Mouse (Mus musculus): ENCODE measurements around the gene Ropn1l. TPM values are rescaled to one million over a fixed set of nuclear protein-coding genes. Genes with fewer than 3 reads are reported as not detected.

Ropn1l gene
- polyA plus RNA-seq, 1 experiment from 2014 or later = 1.4 TPM

GRCm38 (mm10) chr15:31419037-31419436 lies 34.5 kb downstream of the Ropn1l start:
- Histone ChIP-seq H3K9ac (replicated peaks; ENCODE audit: low read depth, low read length) (no peak overlapping the region), H3K36me3 (ENCODE audit: control insufficient read depth, insufficient read depth, low read length) (no peaks in the 10 kb centered on the region), H3K4me2 (replicated peaks; ENCODE audit: low read depth, low read length) (no peak overlapping the region), H3K27ac (ENCODE audit: low read length) (no peak overlapping the region), H3K4me1 (ENCODE audit: control insufficient read depth, insufficient read depth, low read length) (no peaks in the 10 kb centered on the region), H3K9me3 (ENCODE audit: control insufficient read depth, low read depth, low read length) (no peaks in the 10 kb centered on the region), H3K27me3 (ENCODE audit: control insufficient read depth, insufficient read depth, low read length) (no peaks in the 10 kb centered on the region), H3K4me3 (ENCODE audit: low read depth, low read length) (no peak overlapping the region)
- no peak for ATAC-seq (ENCODE audit: insufficient number of reproducible peaks, insufficient read depth, low FRiP score, low read depth)
- 34% methylated on average over 9 of the region's 9 CpGs for WGBS

GRCm38 (mm10) chr15:31418686-31419024 lies 34.9 kb downstream of the Ropn1l start:
- H3K4me1 ChIP-seq (ENCODE audit: control insufficient read depth, insufficient read depth, low read length) = no peaks in the 10 kb centered on the region
- no peak overlapping the region for H3K4me2 ChIP-seq (replicated peaks; ENCODE audit: low read depth, low read length)
- no peak for ATAC-seq (ENCODE audit: insufficient number of reproducible peaks, insufficient read depth, low FRiP score, low read depth)
- no peak overlapping the region for H3K4me3 ChIP-seq (ENCODE audit: low read depth, low read length)
- 10% methylated on average over 7 of the region's 7 CpGs for WGBS
- H3K27me3 ChIP-seq (ENCODE audit: control insufficient read depth, insufficient read depth, low read length) = no peaks in the 10 kb centered on the region
- H3K27ac ChIP-seq (ENCODE audit: low read length) = no peak overlapping the region
- H3K9me3 ChIP-seq (ENCODE audit: control insufficient read depth, low read depth, low read length) = no peaks in the 10 kb centered on the region
- H3K36me3 ChIP-seq (ENCODE audit: control insufficient read depth, insufficient read depth, low read length) = no peaks in the 10 kb centered on the region
- H3K9ac ChIP-seq (replicated peaks; ENCODE audit: low read depth, low read length) = no peak overlapping the region

- WGBS = 40% methylated on average over 21 of the region's 21 CpGs
- Histone ChIP-seq H3K4me2 (replicated peaks; ENCODE audit: low read depth, low read length) (peak overlapping the region; percentile 27; the same call in 1 of the 2 replicates), H3K9ac (replicated peaks; ENCODE audit: low read depth, low read length) (no peak overlapping the region)
Measured at GRCm38 (mm10) chr15:31417796-31418685, 35.5 kb downstream of the Ropn1l start.

GRCm38 (mm10) chr15:31417409-31417795 lies 36.1 kb downstream of the Ropn1l start:
- Histone ChIP-seq H3K27me3 (ENCODE audit: control insufficient read depth, insufficient read depth, low read length) (no peaks in the 10 kb centered on the region), H3K4me2 (replicated peaks; ENCODE audit: low read depth, low read length) (no peak overlapping the region), H3K4me3 (ENCODE audit: low read depth, low read length) (no peak overlapping the region), H3K27ac (ENCODE audit: low read length) (no peak overlapping the region), H3K9me3 (ENCODE audit: control insufficient read depth, low read depth, low read length) (no peaks in the 10 kb centered on the region), H3K4me1 (ENCODE audit: control insufficient read depth, insufficient read depth, low read length) (no peaks in the 10 kb centered on the region), H3K36me3 (ENCODE audit: control insufficient read depth, insufficient read depth, low read length) (no peaks in the 10 kb centered on the region), H3K9ac (replicated peaks; ENCODE audit: low read depth, low read length) (no peak overlapping the region)
- WGBS = 51% methylated on average over 6 of the region's 6 CpGs
- peak; percentile 12; the same call in 1 of the 2 replicates for ATAC-seq (ENCODE audit: insufficient number of reproducible peaks, insufficient read depth, low FRiP score, low read depth)

More at GRCm38 (mm10) chr15:31417796-31418685, 35.5 kb downstream of the Ropn1l start:
- Histone ChIP-seq H3K4me1 (ENCODE audit: control insufficient read depth, insufficient read depth, low read length) (no peaks in the 10 kb centered on the region), H3K27me3 (ENCODE audit: control insufficient read depth, insufficient read depth, low read length) (no peaks in the 10 kb centered on the region), H3K4me3 (ENCODE audit: low read depth, low read length) (no peak overlapping the region), H3K36me3 (ENCODE audit: control insufficient read depth, insufficient read depth, low read length) (no peaks in the 10 kb centered on the region), H3K27ac (ENCODE audit: low read length) (no peak overlapping the region), H3K9me3 (ENCODE audit: control insufficient read depth, low read depth, low read length) (no peaks in the 10 kb centered on the region)
- peak; percentile 62; the same call in 1 of the 2 replicates for ATAC-seq (ENCODE audit: insufficient number of reproducible peaks, insufficient read depth, low FRiP score, low read depth)

GRCm38 (mm10) chr15:31415181-31415580 lies 38.4 kb downstream of the Ropn1l start:
- H3K4me1 ChIP-seq (ENCODE audit: control insufficient read depth, insufficient read depth, low read length) = no peaks in the 10 kb centered on the region
- no peak overlapping the region for H3K4me2 ChIP-seq (replicated peaks; ENCODE audit: low read depth, low read length)
- no peak overlapping the region for H3K27ac ChIP-seq (ENCODE audit: low read length)
- no peak for ATAC-seq (ENCODE audit: insufficient number of reproducible peaks, insufficient read depth, low FRiP score, low read depth)
- H3K36me3 ChIP-seq (ENCODE audit: control insufficient read depth, insufficient read depth, low read length) = no peaks in the 10 kb centered on the region
- H3K27me3 ChIP-seq (ENCODE audit: control insufficient read depth, insufficient read depth, low read length) = no peaks in the 10 kb centered on the region
- H3K4me3 ChIP-seq (ENCODE audit: low read depth, low read length) = no peak overlapping the region
- H3K9ac ChIP-seq (replicated peaks; ENCODE audit: low read depth, low read length) = no peak overlapping the region
- no peaks in the 10 kb centered on the region for H3K9me3 ChIP-seq (ENCODE audit: control insufficient read depth, low read depth, low read length)
- WGBS = 58% methylated on average over 4 of the region's 4 CpGs

GRCm38 (mm10) chr15:31414179-31414898 lies 39.2 kb downstream of the Ropn1l start:
- Histone ChIP-seq H3K27me3 (ENCODE audit: control insufficient read depth, insufficient read depth, low read length) (no peaks in the 10 kb centered on the region), H3K27ac (ENCODE audit: low read length) (no peak overlapping the region), H3K36me3 (ENCODE audit: control insufficient read depth, insufficient read depth, low read length) (no peaks in the 10 kb centered on the region), H3K9ac (replicated peaks; ENCODE audit: low read depth, low read length) (no peak overlapping the region), H3K4me2 (replicated peaks; ENCODE audit: low read depth, low read length) (no peak overlapping the region), H3K9me3 (ENCODE audit: control insufficient read depth, low read depth, low read length) (no peaks in the 10 kb centered on the region), H3K4me1 (ENCODE audit: control insufficient read depth, insufficient read depth, low read length) (no peaks in the 10 kb centered on the region), H3K4me3 (ENCODE audit: low read depth, low read length) (no peak overlapping the region)
- 60% methylated on average over 6 of the region's 6 CpGs for WGBS
- no peak for ATAC-seq (ENCODE audit: insufficient number of reproducible peaks, insufficient read depth, low FRiP score, low read depth)

GRCm38 (mm10) chr15:31413662-31414061 lies 39.9 kb downstream of the Ropn1l start:
- Histone ChIP-seq H3K36me3 (ENCODE audit: control insufficient read depth, insufficient read depth, low read length) (no peaks in the 10 kb centered on the region), H3K9ac (replicated peaks; ENCODE audit: low read depth, low read length) (no peak overlapping the region), H3K9me3 (ENCODE audit: control insufficient read depth, low read depth, low read length) (no peaks in the 10 kb centered on the region), H3K4me3 (ENCODE audit: low read depth, low read length) (no peak overlapping the region), H3K4me1 (ENCODE audit: control insufficient read depth, insufficient read depth, low read length) (no peaks in the 10 kb centered on the region), H3K4me2 (replicated peaks; ENCODE audit: low read depth, low read length) (no peak overlapping the region), H3K27me3 (ENCODE audit: control insufficient read depth, insufficient read depth, low read length) (no peaks in the 10 kb centered on the region), H3K27ac (ENCODE audit: low read length) (no peak overlapping the region)
- ATAC-seq (ENCODE audit: insufficient number of reproducible peaks, insufficient read depth, low FRiP score, low read depth) = no peak
- WGBS = 84% methylated on average over 6 of the region's 6 CpGs

GRCm38 (mm10) chr15:31412933-31413332 lies 40.6 kb downstream of the Ropn1l start:
- H3K36me3 ChIP-seq (ENCODE audit: control insufficient read depth, insufficient read depth, low read length) = no peaks in the 10 kb centered on the region
- H3K27me3 ChIP-seq (ENCODE audit: control insufficient read depth, insufficient read depth, low read length) = no peaks in the 10 kb centered on the region
- ATAC-seq (ENCODE audit: insufficient number of reproducible peaks, insufficient read depth, low FRiP score, low read depth) = no peak
- H3K4me1 ChIP-seq (ENCODE audit: control insufficient read depth, insufficient read depth, low read length) = no peaks in the 10 kb centered on the region
- no peak overlapping the region for H3K4me2 ChIP-seq (replicated peaks; ENCODE audit: low read depth, low read length)
- H3K27ac ChIP-seq (ENCODE audit: low read length) = no peak overlapping the region
- no peak overlapping the region for H3K4me3 ChIP-seq (ENCODE audit: low read depth, low read length)
- no peak overlapping the region for H3K9ac ChIP-seq (replicated peaks; ENCODE audit: low read depth, low read length)
- WGBS = 45% methylated on average over 3 of the region's 3 CpGs
- H3K9me3 ChIP-seq (ENCODE audit: control insufficient read depth, low read depth, low read length) = no peaks in the 10 kb centered on the region
